Mouse (Mus musculus) adipocyte (in vitro differentiated cells): ENCODE measurements at regions not wholly inside any gene's neighbourhood (a gene's known extent, or its start where the extent isn't known, plus 50 kb on each side); places are given as distances from the start of the nearest gene placed in this dataset.

Source experiments
- DNase-seq: peaks from one replicate; pipeline ENCODE4 v3.0.0-alpha.2; 2016; ENCODE audit warnings: low spot score

GRCm38 (mm10) chr17:45341573-45341972, 92.0 kb downstream of the Cdc5l start:
- no peak for DNase-seq

- DNase-seq, result no peak
These were observed 92.7 kb downstream of the Cdc5l start for GRCm38 (mm10) chr17:45340851-45341250.

GRCm38 (mm10) chr17:45339226-45339625, 94.3 kb downstream of the Cdc5l start:
- DNase-seq, result no peak

GRCm38 (mm10) chr17:45338086-45338485, 95.5 kb downstream of the Cdc5l start:
- no peak for DNase-seq

GRCm38 (mm10) chr17:45335586-45336151, 97.9 kb downstream of the Cdc5l start:
- DNase-seq, result no peak

- no peak for DNase-seq
These were observed 98.7 kb downstream of the Cdc5l start for GRCm38 (mm10) chr17:45334732-45335381.

- DNase-seq, result no peak
These were observed 101.2 kb downstream of the Cdc5l start for GRCm38 (mm10) chr17:45332321-45332720.

GRCm38 (mm10) chr17:45329241-45329640, 104.3 kb downstream of the Cdc5l start:
- no peak for DNase-seq

- no peak for DNase-seq
These were observed 106.8 kb downstream of the Cdc5l start for GRCm38 (mm10) chr17:45326726-45327125.

- no peak for DNase-seq
These were observed 107.4 kb downstream of the Cdc5l start for GRCm38 (mm10) chr17:45326173-45326572.

- DNase-seq, result peak; percentile 7
These were observed 110.7 kb downstream of the Cdc5l start for GRCm38 (mm10) chr17:45322842-45323241.

GRCm38 (mm10) chr17:45320074-45320473, 113.5 kb downstream of the Cdc5l start:
- DNase-seq, result no peak

- no peak for DNase-seq
These were observed 115.1 kb downstream of the Cdc5l start for GRCm38 (mm10) chr17:45318211-45319076.

GRCm38 (mm10) chr17:45312510-45313266, 120.8 kb downstream of the Cdc5l start:
- DNase-seq, result peak; percentile 88

GRCm38 (mm10) chr17:45306506-45306905, 127.0 kb downstream of the Cdc5l start:
- DNase-seq, result no peak

- DNase-seq, result no peak
These were observed 130.4 kb downstream of the Cdc5l start for GRCm38 (mm10) chr17:45303183-45303582.

- DNase-seq, result no peak
These were observed 135.2 kb downstream of the Cdc5l start for GRCm38 (mm10) chr17:45298355-45298754.

GRCm38 (mm10) chr17:45297860-45298259, 135.7 kb downstream of the Cdc5l start:
- no peak for DNase-seq

- no peak for DNase-seq
These were observed 137.2 kb downstream of the Cdc5l start for GRCm38 (mm10) chr17:45296363-45296762.

- DNase-seq, result no peak
These were observed 138.7 kb downstream of the Cdc5l start for GRCm38 (mm10) chr17:45294886-45295285.

- no peak for DNase-seq
These were observed 139.2 kb downstream of the Cdc5l start for GRCm38 (mm10) chr17:45294256-45294865.

GRCm38 (mm10) chr17:45292883-45293282, 140.7 kb downstream of the Cdc5l start:
- no peak for DNase-seq
